8 mouse cellular contexts compared by ENCODE assay signal in genomic region chr17:24494627-24495335, GRCm38 (mm10). TPM values are rescaled to one million over a fixed set of nuclear protein-coding genes. Genes with fewer than 3 reads are reported as not detected.
DNase-seq lines count a peak whose midpoint lies in the region; ATAC-seq and TF ChIP-seq lines count a peak whose summit lies in the region.
"Had no signal": no experiment of that assay in that cellular context is flagged by ENCODE, and none has a peak within 500 bp of the region (broad histone marks: within the 10 kb centered on the region; RNA-seq: fewer than 3 reads in every experiment).

No protein-coding gene starts in this region.

- no peaks in the 10 kb centered on the region for H3K4me1 ChIP-seq in kidney, adult 2 months (ENCODE audit: control insufficient read depth, insufficient read depth, low read length)
- H3K4me1 ChIP-seq in ES-E14 (ENCODE audit: control insufficient read depth in 2 of 2, insufficient read depth in 2 of 2, low read length in 2 of 2, poor library complexity in 1 of 2) = 0 out of 4 replicates have a peak, but pooled peaks cover 0 to 2% of the 10 kb centered on the region in 2 experiments
- no peaks in the 10 kb centered on the region for H3K4me1 ChIP-seq in lung, embryonic 14.5 days (ENCODE audit: insufficient read depth)
- H3K4me1 ChIP-seq in stomach, embryonic 16.5 days (ENCODE audit: control insufficient read depth, insufficient read depth, low read length) = peaks cover 2% of the 10 kb centered on the region; the same call in 1 of the 2 replicates

- H3K9me3 ChIP-seq in ES-E14 (ENCODE audit: control insufficient read depth, insufficient read depth, low read depth, low read length) = no peaks in the 10 kb centered on the region
- H3K9me3 ChIP-seq in lung, embryonic 14.5 days (ENCODE audit: low read depth, low read length) = no peaks in the 10 kb centered on the region
- H3K9me3 ChIP-seq in stomach, embryonic 16.5 days (replicated peaks; ENCODE audit: control insufficient read depth, low read length) = no peaks in the 10 kb centered on the region
- H3K9me3 ChIP-seq: megakaryocyte, embryonic 14.5 days had no signal

- no peak overlapping the region for H3K4me3 ChIP-seq in kidney, adult 2 months (ENCODE audit: insufficient read depth, low read depth, low read length)
- no peak overlapping the region for H3K4me3 ChIP-seq in ES-E14 (ENCODE audit: insufficient read depth in 1 of 2, low read depth in 1 of 2, low read length in 2 of 2, poor library complexity in 1 of 2, severe bottlenecking in 1 of 2)
- H3K4me3 ChIP-seq in lung, embryonic 14.5 days (ENCODE audit: low read depth, low read length) = no peak overlapping the region
- no peak overlapping the region for H3K4me3 ChIP-seq in stomach, embryonic 16.5 days (replicated peaks; ENCODE audit: low read length)
- H3K4me3 ChIP-seq: megakaryocyte, embryonic 14.5 days had no signal

- TF ChIP-seq CTCF in kidney, adult 2 months (conservative IDR thresholded peaks at IDR 0.05; ENCODE audit: insufficient read depth, insufficient read length, low read depth, low read length) = peak; percentile 57
- TF ChIP-seq CTCF in lung, embryonic 14.5 days (IDR thresholded peaks at IDR 0.05; ENCODE audit: low read depth) = peak; percentile 70

- WGBS in kidney, adult 2 months = 48% methylated on average over 2 of the region's 2 CpGs
- 37% methylated on average over 2 of the region's 2 CpGs for WGBS in lung, embryonic 14.5 days
- 42% methylated on average over 2 of the region's 2 CpGs for WGBS in stomach, embryonic 16.5 days

- no peak for TF ChIP-seq POLR2A in kidney, adult 2 months (IDR thresholded peaks at IDR 0.05; ENCODE audit: low read depth, low read length)

- ATAC-seq in hematopoietic stem cell, adult 5-6 weeks (replicated peaks in 1 of 2; ENCODE audit: insufficient read depth in 1 of 2, low FRiP score in 2 of 2, low TSS enrichment in 1 of 2, low read depth in 1 of 2, poor library complexity in 2 of 2, severe bottlenecking in 2 of 2) = peak; percentile 49 to 56; a peak in 1 of 4 replicates
- no peak for ATAC-seq in lung, embryonic 14.5 days (ENCODE audit: insufficient read depth)
- no peak for ATAC-seq in stomach, embryonic 16.5 days (ENCODE audit: insufficient read depth, low FRiP score)

- no peak overlapping the region for H3K9ac ChIP-seq in ES-E14 (ENCODE audit: insufficient read depth, low read depth, low read length, poor library complexity, severe bottlenecking)
- H3K9ac ChIP-seq in lung, embryonic 14.5 days = no peak overlapping the region
- H3K9ac ChIP-seq in stomach, embryonic 16.5 days (ENCODE audit: low read length) = 0 out of 2 replicates have a peak overlapping the region, but pooled peaks have one; percentile 10

- H3K4me2 ChIP-seq in lung, embryonic 14.5 days = no peak overlapping the region
- no peak overlapping the region for H3K4me2 ChIP-seq in stomach, embryonic 16.5 days (ENCODE audit: low read depth, low read length)

- H3K27me3 ChIP-seq in kidney, adult 2 months (replicated peaks; ENCODE audit: control insufficient read depth, insufficient read depth, low read length) = no peaks in the 10 kb centered on the region
- peaks cover 5% of the 10 kb centered on the region for H3K27me3 ChIP-seq in lung, embryonic 14.5 days (ENCODE audit: insufficient read depth, low read length)
- H3K27me3 ChIP-seq in stomach, embryonic 16.5 days (ENCODE audit: control insufficient read depth, insufficient read depth, low read length) = peaks cover 6% of the 10 kb centered on the region; the same call in 1 of the 2 replicates

- DNase-seq in kidney, adult 2 months = peak; percentile 45
- no peak for DNase-seq in kidney, adult 11 months
- peak; percentile 69 for DNase-seq in ES-E14 (ENCODE audit: low read depth, low spot score)
- peak; percentile 60 for DNase-seq in c-Kit-positive CD71-positive TER-119-positive erythroid progenitor cells, embryonic 14.5 days (ENCODE audit: low spot score)
- DNase-seq in lung, embryonic 14.5 days = peak; percentile 79

- H3K27ac ChIP-seq in kidney, adult 2 months (ENCODE audit: insufficient read depth, low read depth, low read length) = no peak overlapping the region
- no peak overlapping the region for H3K27ac ChIP-seq in ES-E14 (ENCODE audit: insufficient read depth, low read depth, low read length, poor library complexity, severe bottlenecking)
- no peak overlapping the region for H3K27ac ChIP-seq in lung, embryonic 14.5 days (ENCODE audit: low read depth)
- no peak overlapping the region for H3K27ac ChIP-seq in stomach, embryonic 16.5 days (ENCODE audit: low read length)

- no peaks in the 10 kb centered on the region for H3K36me3 ChIP-seq in kidney, adult 2 months (ENCODE audit: control insufficient read depth, insufficient read depth, low read length)
- no peaks in the 10 kb centered on the region for H3K36me3 ChIP-seq in ES-E14 (ENCODE audit: control insufficient read depth, insufficient read depth, low read length, poor library complexity, severe bottlenecking)
- H3K36me3 ChIP-seq in lung, embryonic 14.5 days (ENCODE audit: insufficient read depth) = no peaks in the 10 kb centered on the region
- H3K36me3 ChIP-seq in stomach, embryonic 16.5 days (ENCODE audit: control insufficient read depth, insufficient read depth, low read length) = no peaks in the 10 kb centered on the region

- in situ Hi-C loops in ES-E14 (cut with MboI; ENCODE audit: low sequenced_read_pairs in 2 of 2, unreplicated experiment in 2 of 2) = no loop called here

TF ChIP-seq in ES-E14, 5 proteins besides CTCF, POLR2A, EP300 and RAD21:
- TF ChIP-seq MAFK (IDR thresholded peaks at IDR 0.05; ENCODE audit: insufficient read depth, low read depth, low read length) = no peak
- peak; percentile 42; the same call in 1 of the 2 replicates for TF ChIP-seq ZC3H11A (IDR thresholded peaks at IDR 0.05; ENCODE audit: borderline replicate concordance, low read depth, low read length)

RNA-seq across cellular contexts. Expression of gene Caskin1, which starts 6.4 kb away (rescaled TPM):
- 0.52 and 0.80 TPM in 2 replicates for polyA plus RNA-seq in kidney, adult 2 months (2012; rRNA removed)
- 1.8 and 2.0 TPM in 2 replicates for total RNA-seq in ES-E14 (2012; rRNA removed)
- not detected in 2 replicates for total RNA-seq in hematopoietic stem cell, adult 5-6 weeks (2017)
- polyA plus RNA-seq in lung, embryonic 14.5 days (2014; fragmentation: Nextera tagmentation; extraction: Ambion mirVana) = 0.93 and 1.1 TPM in 2 replicates
- 1.5 and 2.3 TPM in 2 replicates for polyA plus RNA-seq in stomach, embryonic 16.5 days (2015; fragmentation: Nextera tagmentation; extraction: Ambion mirVana)

RNA-seq across cellular contexts. Expression of gene Mlst8, which starts 15.9 kb away (rescaled TPM):
- 26.1 and 32.1 TPM in 2 replicates for polyA plus RNA-seq in kidney, adult 2 months (2012; rRNA removed)
- total RNA-seq in ES-E14 (2012; rRNA removed) = 24.2 and 32.8 TPM in 2 replicates
- total RNA-seq in hematopoietic stem cell, adult 5-6 weeks (2017) = 9.2 and 31.8 TPM in 2 replicates
- 23.8 and 30.2 TPM in 2 replicates for polyA plus RNA-seq in lung, embryonic 14.5 days (2014; fragmentation: Nextera tagmentation; extraction: Ambion mirVana)
- 29.0 and 33.6 TPM in 2 replicates for polyA plus RNA-seq in stomach, embryonic 16.5 days (2015; fragmentation: Nextera tagmentation; extraction: Ambion mirVana)

RNA-seq across cellular contexts. Expression of gene Bricd5, which starts 21.1 kb away (rescaled TPM):
- polyA plus RNA-seq in kidney, adult 2 months (2012; rRNA removed) = 0.56 and 0.96 TPM in 2 replicates
- 1.2 and 1.4 TPM in 2 replicates for total RNA-seq in ES-E14 (2012; rRNA removed)
- total RNA-seq in hematopoietic stem cell, adult 5-6 weeks (2017) = 1.2 TPM in 1 of 2 replicates, not detected in the other
- polyA plus RNA-seq in lung, embryonic 14.5 days (2014; fragmentation: Nextera tagmentation; extraction: Ambion mirVana) = 0.37 TPM in 1 of 2 replicates, not detected in the other
- polyA plus RNA-seq in stomach, embryonic 16.5 days (2015; fragmentation: Nextera tagmentation; extraction: Ambion mirVana) = 0.36 and 0.46 TPM in 2 replicates

RNA-seq across cellular contexts. Expression of gene Pgp, which starts 24.6 kb away (rescaled TPM):
- polyA plus RNA-seq in kidney, adult 2 months (2012; rRNA removed) = 38.7 and 46.5 TPM in 2 replicates
- 12.8 and 16.6 TPM in 2 replicates for total RNA-seq in ES-E14 (2012; rRNA removed)
- total RNA-seq in hematopoietic stem cell, adult 5-6 weeks (2017) = 12.9 and 13.3 TPM in 2 replicates
- polyA plus RNA-seq in lung, embryonic 14.5 days (2014; fragmentation: Nextera tagmentation; extraction: Ambion mirVana) = 57.9 and 60.2 TPM in 2 replicates
- 49.6 and 54.5 TPM in 2 replicates for polyA plus RNA-seq in stomach, embryonic 16.5 days (2015; fragmentation: Nextera tagmentation; extraction: Ambion mirVana)

RNA-seq across cellular contexts. Expression of gene E4f1, which starts 24.7 kb away (rescaled TPM):
- polyA plus RNA-seq in kidney, adult 2 months (2012; rRNA removed) = 63.7 and 72.8 TPM in 2 replicates
- 23.4 and 38.2 TPM in 2 replicates for total RNA-seq in ES-E14 (2012; rRNA removed)
- total RNA-seq in hematopoietic stem cell, adult 5-6 weeks (2017) = 12.1 and 22.6 TPM in 2 replicates
- polyA plus RNA-seq in lung, embryonic 14.5 days (2014; fragmentation: Nextera tagmentation; extraction: Ambion mirVana) = 22.3 and 25.2 TPM in 2 replicates
- polyA plus RNA-seq in stomach, embryonic 16.5 days (2015; fragmentation: Nextera tagmentation; extraction: Ambion mirVana) = 29.4 and 35.0 TPM in 2 replicates

Comparison
In these comparisons a context has a peak if more than half of its experiments do, and no peak if none do; other contexts are left out.
1. ATAC-seq: peak in hematopoietic stem cell, adult 5-6 weeks (2 of 2); none in lung, embryonic 14.5 days (single experiment) and stomach, embryonic 16.5 days (single experiment).